Mouse (Mus musculus) lung, adult 2 months (tissue): ENCODE measurements at regions not wholly inside any gene's neighbourhood (a gene's known extent, or its start where the extent isn't known, plus 50 kb on each side); places are given as distances from the start of the nearest gene placed in this dataset.

Experiments
- DNase-seq: peaks from one replicate; pipeline ENCODE4 v3.0.0; 2022
- H3K4me1 ChIP-seq: fragments of 200-500 bp; 2 replicates; pipeline ENCODE4 v1.6.1; 2011; ENCODE audit warnings: low read length; ENCODE audit not compliant: control insufficient read depth, insufficient read depth
- H3K4me3 ChIP-seq: fragments of 200-500 bp; replicated peaks from 2 replicates; pipeline ENCODE3; 2011; ENCODE audit warnings: low read depth, mild to moderate bottlenecking, control low read depth, low read length; ENCODE audit errors: extremely low read depth
- CTCF ChIP-seq: fragments of 200-500 bp; IDR thresholded peaks from 2 replicates; pipeline ENCODE4 v1.5.1; 2011; ENCODE audit warnings: mild to moderate bottlenecking, low read length, control low read depth; ENCODE audit not compliant: insufficient read depth
- POLR2A ChIP-seq: fragments of 200-500 bp; IDR thresholded peaks from 2 replicates; pipeline ENCODE4 v1.6.1; 2011; ENCODE audit warnings: low read depth, mild to moderate bottlenecking, control low read depth, low read length, borderline replicate concordance; ENCODE audit errors: extremely low read depth
- WGBS: fragments of 180-500 bp; shearing (Covaris S2); methylation state at CpG from one replicate; pipeline ENCODE4 v1.1.7; 2018; 5-methylcytosine and 5-hydroxymethylcytosine counted together

DNA sequence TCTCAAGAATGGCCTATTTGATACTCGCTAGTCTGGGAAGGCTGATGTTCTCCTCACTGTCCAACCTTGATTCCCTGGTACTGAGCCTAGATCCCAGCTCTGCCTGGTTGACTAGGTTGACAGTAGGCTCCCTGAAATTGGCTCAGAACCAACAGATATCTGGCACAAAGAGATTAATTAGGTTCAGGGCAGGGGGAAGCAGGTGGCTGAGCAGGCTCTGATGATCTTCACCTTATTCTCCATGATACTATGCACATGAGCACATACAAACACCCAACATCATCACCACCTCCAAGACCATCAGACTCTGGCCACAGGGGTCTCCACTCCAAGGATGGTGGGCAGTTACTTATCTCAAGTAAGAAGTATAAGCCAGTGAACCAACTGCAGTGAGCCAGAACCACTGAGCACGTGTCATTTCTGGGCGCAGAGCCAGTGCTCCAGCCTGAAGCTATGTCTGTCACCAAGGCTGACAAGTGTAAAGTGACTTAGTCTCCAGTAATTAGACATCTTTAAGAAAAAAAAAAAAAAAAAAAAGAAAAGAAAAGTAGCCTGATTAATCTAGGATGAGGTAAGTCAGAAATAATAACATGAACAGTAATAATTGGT lies 86.4 kb downstream of the Cxcl12 start:
- WGBS: 57% methylated on average over 3 of the region's 3 CpGs
- no peak overlapping the region for H3K4me3 ChIP-seq
- no peak for TF ChIP-seq CTCF
- TF ChIP-seq POLR2A: no peak
- H3K4me1 ChIP-seq: no peaks in the 10 kb centered on the region
- no peak for DNase-seq

DNA sequence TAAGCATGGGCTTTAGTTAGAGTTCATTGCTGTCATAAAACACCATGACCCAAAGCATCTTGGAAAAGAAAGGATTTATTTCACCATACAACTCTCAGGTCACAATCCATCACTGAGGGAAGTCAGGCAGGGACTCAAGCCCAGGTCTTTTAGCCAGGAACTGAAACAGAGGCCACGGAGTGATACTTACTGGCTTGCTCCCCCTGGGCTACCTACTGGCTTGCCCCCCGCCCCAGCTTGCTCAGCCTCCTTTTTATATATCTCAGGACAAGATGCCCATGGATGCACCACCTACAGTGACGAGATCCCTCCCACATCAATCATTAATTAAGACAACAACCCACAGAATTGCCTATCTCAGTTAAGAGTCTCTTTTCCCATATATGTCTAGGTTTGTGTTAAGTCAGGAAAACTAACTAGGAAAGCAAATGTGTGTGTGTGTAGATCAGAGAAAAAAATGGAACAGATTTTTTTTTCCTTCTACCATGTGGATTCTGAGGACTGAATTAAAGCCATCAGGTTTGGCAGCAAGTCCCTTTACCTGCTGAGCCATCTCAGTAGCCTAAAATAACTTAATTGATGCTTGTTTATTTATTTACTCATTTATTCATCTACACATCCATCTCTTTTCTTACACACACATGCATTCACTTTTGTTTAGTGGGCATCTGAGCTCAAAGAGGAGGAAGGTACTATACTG lies 87.2 kb downstream of the Cxcl12 start:
- H3K4me1 ChIP-seq: no peaks in the 10 kb centered on the region
- WGBS: 70% methylated on average over 3 of the region's 3 CpGs
- no peak for DNase-seq
- TF ChIP-seq CTCF: no peak
- no peak for TF ChIP-seq POLR2A
- H3K4me3 ChIP-seq: no peak overlapping the region

DNA sequence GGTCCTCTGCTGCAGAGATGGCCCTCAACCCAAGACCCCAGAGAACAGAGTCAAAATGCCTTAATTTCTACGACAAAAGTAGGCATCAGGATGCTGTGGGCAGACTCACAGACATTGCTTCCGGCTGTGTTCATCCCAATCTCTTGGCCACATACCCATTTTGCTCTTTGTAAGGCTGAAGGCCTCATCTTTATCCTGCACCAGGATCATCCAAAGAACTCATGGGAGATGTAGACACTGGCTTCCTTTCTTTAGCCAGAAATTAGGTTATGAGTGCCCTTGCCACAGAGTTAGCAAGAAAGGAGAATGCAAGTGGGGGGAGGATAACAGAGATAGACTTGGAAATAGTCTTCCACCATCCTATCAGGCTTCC lies 87.8 kb downstream of the Cxcl12 start:
- H3K4me1 ChIP-seq: no peaks in the 10 kb centered on the region
- WGBS: 80% methylated on average over 2 of the region's 2 CpGs

DNA sequence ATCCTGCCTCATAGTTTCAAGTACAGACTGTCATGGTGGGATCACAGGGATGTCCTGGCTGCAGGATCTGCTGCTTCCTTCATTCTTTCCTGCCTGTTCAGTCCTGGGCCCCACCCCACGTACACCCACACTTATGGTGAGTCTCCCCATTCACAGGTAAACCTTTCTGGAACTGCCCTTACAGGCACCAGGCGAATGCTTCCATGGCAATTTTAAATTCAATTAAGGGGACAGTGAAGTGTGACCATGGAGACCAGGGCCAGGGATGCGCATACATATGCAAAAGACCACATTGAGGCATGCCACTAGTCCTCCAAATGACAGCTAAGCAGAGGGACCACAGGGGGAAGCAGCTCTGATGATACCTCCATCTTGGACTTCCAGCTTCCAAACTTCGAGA lies 89.3 kb downstream of the Cxcl12 start:
- 93% methylated on average over 4 of the region's 4 CpGs for WGBS
- DNase-seq: no peak

More for the DNA sequence above, 87.8 kb downstream of the Cxcl12 start:
- TF ChIP-seq CTCF: no peak
- no peak for TF ChIP-seq POLR2A
- no peak overlapping the region for H3K4me3 ChIP-seq
- no peak for DNase-seq

DNA sequence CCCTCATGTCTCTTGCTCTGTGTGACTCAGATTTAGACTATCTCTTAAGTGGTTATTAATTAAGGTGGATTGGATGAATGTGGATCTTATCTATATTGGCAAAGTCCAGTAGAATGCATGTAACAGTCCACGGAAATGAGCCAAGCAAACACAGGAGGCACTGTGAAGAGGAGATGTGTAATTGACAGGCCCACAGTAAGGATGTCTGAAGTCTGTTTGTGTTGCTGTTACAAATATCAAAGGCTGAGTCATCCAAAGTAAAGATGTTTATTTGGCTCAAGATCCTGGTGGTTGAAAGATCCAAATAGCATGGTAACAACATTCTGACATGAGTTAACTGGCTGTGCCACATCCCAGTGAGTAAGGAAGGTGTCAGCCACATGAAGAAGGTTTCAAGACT lies 99.6 kb downstream of the Cxcl12 start:
- DNase-seq: no peak
- TF ChIP-seq POLR2A: no peak
- no peak for TF ChIP-seq CTCF
- 30% methylated on average over 1 of the region's 1 CpGs for WGBS
- Histone ChIP-seq H3K4me3 (no peak overlapping the region), H3K4me1 (no peaks in the 10 kb centered on the region)

More for the DNA sequence above, 89.3 kb downstream of the Cxcl12 start:
- no peaks in the 10 kb centered on the region for H3K4me1 ChIP-seq
- TF ChIP-seq CTCF (no peak), POLR2A (no peak)
- H3K4me3 ChIP-seq: no peak overlapping the region

DNA sequence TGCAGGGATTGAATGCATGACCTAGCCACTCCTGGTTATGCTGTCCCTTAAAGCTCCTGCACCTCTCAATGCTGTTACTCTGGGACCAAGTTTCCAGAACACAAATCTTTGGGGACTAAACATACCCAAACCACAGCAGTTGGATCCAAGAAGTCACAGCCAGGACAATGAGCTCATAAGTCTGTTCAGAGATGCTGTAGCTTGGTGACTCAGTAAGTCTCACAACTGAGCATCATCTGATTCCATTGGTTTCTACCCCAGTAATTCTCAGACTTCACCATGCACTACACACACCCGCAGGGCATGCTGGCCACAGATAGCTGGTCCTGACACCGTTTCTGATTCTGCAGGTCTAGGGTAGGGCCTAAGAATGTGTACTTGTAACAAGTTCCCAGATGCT lies 100.0 kb downstream of the Cxcl12 start:
- 87% methylated on average over 2 of the region's 2 CpGs for WGBS
- no peak for DNase-seq
- TF ChIP-seq CTCF (no peak), POLR2A (no peak)
- H3K4me3 ChIP-seq: no peak overlapping the region
- H3K4me1 ChIP-seq: no peaks in the 10 kb centered on the region

DNA sequence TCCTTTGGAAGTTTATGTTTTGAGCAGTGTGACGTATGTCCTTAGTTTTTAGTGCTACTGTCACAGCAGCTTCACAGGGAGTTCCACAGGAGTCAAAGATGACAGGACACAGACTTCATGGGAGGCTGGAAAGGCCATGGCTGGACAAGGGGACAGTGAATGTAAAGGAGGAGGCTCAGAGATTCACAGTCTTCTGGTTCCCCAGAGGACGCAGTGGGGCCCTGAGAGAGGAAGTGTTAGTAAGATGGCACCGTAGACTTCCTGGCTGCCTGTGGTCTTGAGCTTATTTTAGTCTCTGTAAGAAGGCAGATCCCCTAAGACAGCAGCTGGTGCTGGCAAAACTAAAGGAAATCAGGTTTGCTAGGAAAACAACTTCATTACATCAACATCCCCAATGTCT lies 101.9 kb downstream of the Cxcl12 start:
- WGBS: 70% methylated on average over 3 of the region's 3 CpGs
- TF ChIP-seq CTCF (no peak), POLR2A (no peak)
- no peak overlapping the region for H3K4me3 ChIP-seq
- DNase-seq: no peak
- H3K4me1 ChIP-seq: no peaks in the 10 kb centered on the region

DNA sequence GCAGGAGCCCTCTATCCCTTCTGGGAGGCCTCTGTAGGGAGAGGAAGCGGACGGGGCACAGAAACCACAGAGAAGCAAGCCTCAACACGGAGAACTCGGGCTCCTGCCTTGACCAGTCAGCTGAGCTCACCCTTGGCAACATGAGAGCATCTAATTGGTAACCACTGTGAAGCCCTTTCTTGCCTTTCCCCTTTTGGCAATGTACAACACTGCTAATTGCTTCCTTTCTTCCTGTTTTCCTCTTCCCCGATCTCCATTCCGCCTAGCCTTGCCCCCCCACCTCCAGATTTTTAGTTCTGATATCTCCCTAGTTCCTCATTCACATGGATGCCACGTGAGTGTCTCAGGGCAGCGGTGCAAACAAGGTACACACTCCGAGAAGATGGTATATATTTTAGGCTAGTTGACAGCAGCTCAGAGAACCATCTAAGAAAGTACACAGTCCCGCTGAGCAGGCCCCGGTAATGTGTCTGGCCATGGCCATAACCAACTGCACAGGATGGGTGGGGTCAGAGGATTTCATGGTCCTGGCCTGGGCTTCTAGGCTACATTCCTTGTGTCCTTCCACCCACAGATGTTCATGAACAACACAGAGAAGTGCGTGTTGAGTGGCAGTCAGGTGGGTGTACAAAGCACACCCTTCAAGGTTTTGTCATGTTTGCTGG lies 103.4 kb downstream of the Cxcl12 start:
- H3K4me3 ChIP-seq: no peak overlapping the region
- DNase-seq: no peak
- WGBS: 56% methylated on average over 12 of the region's 12 CpGs
- H3K4me1 ChIP-seq: no peaks in the 10 kb centered on the region
- TF ChIP-seq CTCF: no peak
- no peak for TF ChIP-seq POLR2A

DNA sequence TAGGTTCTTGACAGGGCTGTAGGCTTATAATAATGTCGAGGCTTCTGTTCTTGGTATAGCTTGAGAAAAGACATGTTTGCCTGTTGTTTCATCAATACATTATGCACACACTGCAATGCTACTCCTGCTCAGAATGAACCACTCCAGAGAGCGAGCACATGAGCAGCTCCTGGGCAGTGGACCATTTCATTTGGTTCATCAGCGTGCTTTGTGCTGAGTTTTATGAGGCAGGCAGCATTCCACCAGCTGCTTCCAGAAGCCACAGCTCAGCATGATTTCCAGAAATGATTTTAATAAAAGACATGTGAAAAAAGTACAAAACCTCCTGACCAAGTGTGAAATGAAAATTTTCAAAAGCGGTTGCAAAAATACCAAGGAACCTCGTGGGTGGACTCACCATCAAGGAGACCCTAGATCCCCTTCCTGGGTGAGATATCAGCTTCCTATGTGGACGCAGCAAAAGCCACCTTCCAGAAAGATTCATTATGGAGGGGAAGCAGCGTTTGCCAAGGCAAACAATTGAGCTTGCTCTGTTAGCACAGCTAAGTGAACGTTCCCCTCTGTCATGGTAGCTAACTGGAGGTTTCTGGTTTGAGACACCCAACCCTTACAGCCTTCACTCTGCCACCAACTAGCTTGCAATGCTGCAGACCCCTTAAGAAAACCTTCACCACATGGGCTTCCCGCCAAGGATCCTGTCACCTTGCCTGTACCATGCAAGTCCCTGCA lies 104.1 kb downstream of the Cxcl12 start:
- TF ChIP-seq CTCF (no peak), POLR2A (no peak)
- DNase-seq: no peak
- H3K4me3 ChIP-seq: no peak overlapping the region
- H3K4me1 ChIP-seq: no peaks in the 10 kb centered on the region
- 59% methylated on average over 9 of the region's 9 CpGs for WGBS
